Mouse (Mus musculus) embryonic facial prominence, embryonic 14.5 days (tissue): ENCODE data around the gene Krt75. TPM values are rescaled to one million over a fixed set of nuclear protein-coding genes. Genes with fewer than 3 reads are reported as not detected.

Experiments used
- ATAC-seq: fragments of 200-750 bp; cut with Nextera tagmentation; 2 replicates; pipeline ENCODE4 v1.8.0; 2017; ENCODE audit warnings: low read depth, moderate number of reproducible peaks, moderate TSS enrichment
- DNase-seq: peaks from one replicate; pipeline ENCODE4 v3.0.0-alpha.2; 2015; ENCODE audit warnings: low spot score
- H3K27ac ChIP-seq: fragments of 300-500 bp; sonication (generic); replicated peaks from 2 replicates; pipeline ENCODE4 v1.5.1; 2014; ENCODE audit warnings: low read depth, mild to moderate bottlenecking, low read length, moderate library complexity
- H3K27me3 ChIP-seq: fragments of 300-500 bp; sonication (generic); replicated peaks from 2 replicates; pipeline ENCODE4 v1.6.1; 2014; ENCODE audit warnings: low read length; ENCODE audit not compliant: control insufficient read depth, insufficient read depth
- H3K36me3 ChIP-seq: fragments of 300-500 bp; sonication (generic); 2 replicates; pipeline ENCODE4 v1.6.1; 2014; ENCODE audit warnings: low read length, mixed read lengths; ENCODE audit not compliant: control insufficient read depth, insufficient read depth
- H3K4me1 ChIP-seq: fragments of 300-500 bp; sonication (generic); 2 replicates; pipeline ENCODE4 v1.6.1; 2014; ENCODE audit warnings: antibody characterized with exemption, low read length; ENCODE audit not compliant: control insufficient read depth, insufficient read depth
- H3K4me2 ChIP-seq: fragments of 300-500 bp; sonication (generic); 2 replicates; pipeline ENCODE4 v1.6.1; 2014; ENCODE audit warnings: low read depth, mild to moderate bottlenecking, low read length, moderate library complexity, mixed read lengths
- H3K4me3 ChIP-seq: fragments of 300-500 bp; sonication (generic); 2 replicates; pipeline ENCODE4 v1.5.1; 2014; ENCODE audit warnings: low read depth, mild to moderate bottlenecking, low read length
- H3K9ac ChIP-seq: fragments of 300-500 bp; sonication (generic); 2 replicates; pipeline ENCODE4 v1.6.1; 2014; ENCODE audit warnings: low read depth, mild to moderate bottlenecking, low read length, moderate library complexity, mixed read lengths
- H3K9me3 ChIP-seq: fragments of 300-500 bp; sonication (generic); 2 replicates; pipeline ENCODE4 v1.6.1; 2016; ENCODE audit warnings: low read length; ENCODE audit not compliant: control insufficient read depth
- WGBS: fragments of 180-500 bp; shearing (Covaris S2); extraction: QIAGEN DNeasy Blood & Tissue Kit; methylation state at CpG from one replicate; pipeline ENCODE4 v1.1.7; 2014; 5-methylcytosine and 5-hydroxymethylcytosine counted together
- polyA plus RNA-seq: library from polyadenylated mRNA; unstranded; fragments of >200 nt; fragmentation: Nextera tagmentation; extraction: Ambion mirVana; gene quantifications from 2 replicates; pipeline ENCODE4 v1.2.1, GENCODE M21; 2014

Krt75 gene
- 2.2 and 2.3 TPM in 2 replicates for polyA plus RNA-seq

DNA sequence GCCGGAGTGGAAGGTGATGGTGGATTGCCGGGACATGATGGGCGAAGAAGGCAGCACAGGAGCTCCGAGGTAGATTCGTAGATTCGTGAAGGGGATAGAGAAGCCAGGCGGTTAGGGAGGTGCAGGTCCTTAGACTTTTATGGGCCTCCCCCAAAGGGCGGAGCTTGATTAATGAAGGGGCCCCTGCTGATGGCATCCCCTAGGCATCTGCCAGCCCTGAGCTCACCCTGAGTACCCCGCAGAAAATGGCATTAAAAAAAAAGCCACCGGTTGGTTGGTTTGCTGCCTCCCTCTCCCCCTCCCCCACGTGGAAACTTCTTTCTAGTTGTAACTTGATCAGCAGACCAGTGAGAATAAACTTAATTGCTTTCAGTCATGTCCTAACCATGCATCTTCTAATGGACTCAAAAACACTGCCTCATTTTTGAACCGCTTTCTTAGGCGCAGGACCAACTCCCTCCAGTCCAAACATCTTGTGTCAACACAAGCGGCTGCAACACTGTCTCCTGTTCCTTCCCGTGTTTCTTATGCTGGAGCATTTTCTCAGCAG lies at the start of gene Krt75:
Krt75 (minus strand) TSS at position 109 of the 550 bp plus-strand sequence.
- ATAC-seq (no peak), DNase-seq (peak; percentile 63)
- 49% methylated on average over 15 of the region's 15 CpGs for WGBS
- Histone ChIP-seq H3K9ac (no peak within 1 kb of the TSS), H3K36me3 (no peaks in the 10 kb centered on the region), H3K4me3 (no peak within 1 kb of the TSS), H3K27me3 (no peaks in the 10 kb centered on the region), H3K4me2 (no peak within 1 kb of the TSS), H3K4me1 (peaks cover 10% of the 10 kb centered on the region; the same call in 1 of the 2 replicates), H3K27ac (no peak within 1 kb of the TSS), H3K9me3 (no peaks in the 10 kb centered on the region)

DNA sequence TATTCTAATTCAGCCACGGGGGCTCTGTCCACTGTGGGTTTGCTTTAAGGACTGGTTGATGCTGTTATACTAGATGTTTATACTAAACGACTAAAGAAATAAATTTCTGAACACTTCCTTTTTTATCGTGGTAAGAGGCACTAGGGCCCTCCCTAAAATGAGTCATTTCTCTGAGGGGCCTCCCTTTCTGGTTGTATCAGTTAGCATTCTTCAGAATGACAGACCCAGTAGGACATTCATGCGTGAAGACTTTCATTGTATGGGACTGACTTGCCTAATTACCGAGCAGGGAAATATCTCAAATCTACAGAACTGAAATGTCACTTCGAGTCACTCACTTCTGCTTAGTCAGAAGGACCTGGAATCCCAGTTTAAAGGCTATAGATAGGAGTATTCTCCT lies 25.4 kb upstream of the Krt75 start:
- no peaks in the 10 kb centered on the region for H3K36me3 ChIP-seq
- H3K4me3 ChIP-seq, result no peak overlapping the region
- no peaks in the 10 kb centered on the region for H3K4me1 ChIP-seq
- no peak overlapping the region for H3K4me2 ChIP-seq
- H3K27me3 ChIP-seq, result no peaks in the 10 kb centered on the region
- WGBS, result 52% methylated on average over 6 of the region's 6 CpGs
- no peaks in the 10 kb centered on the region for H3K9me3 ChIP-seq
- H3K9ac ChIP-seq, result no peak overlapping the region
- DNase-seq, result peak; percentile 48
- no peak; the same call in 1 of the 2 replicates for ATAC-seq
- H3K27ac ChIP-seq, result no peak overlapping the region

DNA sequence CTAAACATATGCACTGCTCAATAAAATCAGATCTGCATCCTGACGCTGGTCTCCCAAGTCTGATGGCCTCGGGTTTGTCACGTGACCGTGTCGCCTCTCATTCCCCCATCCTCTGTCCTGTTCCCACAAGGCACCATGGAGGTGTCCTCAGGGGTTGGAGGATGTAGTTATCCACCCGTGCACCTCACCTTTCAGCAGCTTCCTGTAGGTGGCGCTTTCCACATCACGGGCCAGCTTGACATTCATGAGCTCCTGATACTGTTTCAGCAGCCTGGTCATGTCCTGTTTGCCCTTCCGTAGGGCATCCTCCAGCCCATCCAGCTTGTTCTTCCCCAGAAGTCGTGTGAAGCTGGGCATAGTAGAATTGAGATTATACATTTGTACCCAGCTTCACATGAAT lies 14.5 kb upstream of the Krt75 start:
- H3K4me3 ChIP-seq, result no peak overlapping the region
- H3K4me2 ChIP-seq, result no peak overlapping the region
- H3K27me3 ChIP-seq, result no peaks in the 10 kb centered on the region
- no peak for DNase-seq
- H3K9ac ChIP-seq, result no peak overlapping the region
- H3K9me3 ChIP-seq, result no peaks in the 10 kb centered on the region
- H3K36me3 ChIP-seq, result no peaks in the 10 kb centered on the region
- no peak for ATAC-seq
- WGBS, result 79% methylated on average over 10 of the region's 10 CpGs
- H3K4me1 ChIP-seq, result no peaks in the 10 kb centered on the region
- H3K27ac ChIP-seq, result no peak overlapping the region

DNA sequence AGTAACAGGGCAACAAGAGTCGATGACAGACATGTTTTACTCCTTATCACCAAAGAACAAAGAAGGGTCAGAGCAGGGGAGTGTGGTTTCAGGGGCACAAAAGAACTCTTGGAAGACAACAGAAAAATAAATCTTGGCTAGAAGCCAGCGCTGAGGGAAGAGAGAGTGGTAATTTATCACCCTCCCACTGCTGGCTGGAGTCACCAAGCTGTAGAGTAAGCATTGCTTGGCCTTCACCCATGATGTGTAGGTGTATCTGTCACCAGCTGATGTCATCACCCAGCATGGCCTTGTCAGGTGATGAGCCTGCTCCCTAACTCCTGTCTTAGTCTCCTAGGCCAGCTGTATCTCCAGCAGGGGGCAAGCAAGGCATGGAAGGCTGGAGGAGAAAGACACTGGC lies 10.8 kb upstream of the Krt75 start:
- H3K4me1 ChIP-seq, result no peaks in the 10 kb centered on the region
- 38% methylated on average over 2 of the region's 2 CpGs for WGBS
- DNase-seq, result peak; percentile 4
- no peaks in the 10 kb centered on the region for H3K27me3 ChIP-seq
- no peak overlapping the region for H3K27ac ChIP-seq
- no peak for ATAC-seq
- no peaks in the 10 kb centered on the region for H3K36me3 ChIP-seq
- H3K4me2 ChIP-seq, result no peak overlapping the region
- H3K9ac ChIP-seq, result no peak overlapping the region
- no peaks in the 10 kb centered on the region for H3K9me3 ChIP-seq
- no peak overlapping the region for H3K4me3 ChIP-seq

DNA sequence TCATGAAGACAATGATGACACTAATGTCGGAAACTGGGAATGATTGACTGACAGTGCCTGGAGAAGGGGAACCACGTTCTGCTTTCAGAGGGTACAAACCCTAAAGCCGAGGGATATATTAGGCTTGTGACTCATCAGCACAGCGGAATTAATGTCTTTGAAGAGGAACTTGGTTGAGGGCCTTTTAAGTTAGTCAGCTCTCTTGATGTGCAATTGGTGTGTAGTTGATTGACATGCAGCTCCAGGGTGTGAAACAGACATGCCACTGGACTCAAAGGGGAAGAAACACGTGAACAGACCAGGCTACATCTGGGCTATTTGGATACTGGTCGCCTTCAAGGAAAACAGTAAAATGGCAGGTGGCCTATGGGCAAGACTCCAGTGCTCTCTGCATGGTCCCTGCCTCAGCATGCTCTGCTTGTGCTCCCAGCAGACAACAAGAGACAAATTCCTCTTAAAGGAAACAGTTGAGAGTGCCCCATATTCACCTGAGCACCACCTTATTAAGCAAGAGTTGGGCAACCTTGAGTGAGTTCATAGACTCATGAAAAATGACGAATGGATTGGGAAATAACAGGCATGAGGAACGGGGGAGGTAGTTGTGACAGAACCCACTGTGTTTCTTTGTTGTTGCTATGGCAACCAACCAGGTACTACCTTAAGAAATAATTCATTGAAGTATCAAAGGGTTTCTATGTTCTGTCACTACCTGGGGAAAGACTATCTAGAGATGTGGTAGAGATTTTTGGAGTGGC lies 9.7 kb upstream of the Krt75 start:
- H3K4me1 ChIP-seq, result no peaks in the 10 kb centered on the region
- H3K27me3 ChIP-seq, result no peaks in the 10 kb centered on the region
- no peak overlapping the region for H3K27ac ChIP-seq
- H3K4me2 ChIP-seq, result no peak overlapping the region
- WGBS, result 74% methylated on average over 8 of the region's 8 CpGs
- DNase-seq, result peak; percentile 15
- H3K9me3 ChIP-seq, result no peaks in the 10 kb centered on the region
- ATAC-seq, result no peak
- H3K9ac ChIP-seq, result no peak overlapping the region
- no peaks in the 10 kb centered on the region for H3K36me3 ChIP-seq
- H3K4me3 ChIP-seq, result no peak overlapping the region

DNA sequence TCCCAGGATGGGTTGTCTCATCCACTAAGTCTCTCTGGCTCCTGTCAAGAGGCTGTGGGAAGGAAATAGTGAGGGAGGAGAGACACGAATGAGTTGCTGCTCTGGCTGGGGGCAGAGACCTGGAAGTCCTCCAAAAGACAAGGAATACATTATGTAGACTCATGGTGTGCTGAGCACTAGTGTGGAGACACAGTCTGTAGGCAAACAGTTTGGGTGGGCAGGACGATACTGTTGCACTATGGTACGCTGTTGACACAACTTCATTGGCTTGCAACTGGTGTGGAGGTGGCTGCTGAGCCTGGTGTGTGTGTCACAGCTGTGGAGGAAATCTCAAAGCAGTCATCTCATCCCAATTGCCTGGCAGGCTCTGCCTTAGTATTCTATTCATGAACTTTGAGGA lies 8.0 kb upstream of the Krt75 start:
- H3K9ac ChIP-seq, result no peak overlapping the region
- no peak overlapping the region for H3K4me3 ChIP-seq
- 68% methylated on average over 3 of the region's 3 CpGs for WGBS
- H3K4me2 ChIP-seq, result no peak overlapping the region
- no peak overlapping the region for H3K27ac ChIP-seq
- no peaks in the 10 kb centered on the region for H3K36me3 ChIP-seq
- no peaks in the 10 kb centered on the region for H3K4me1 ChIP-seq
- H3K9me3 ChIP-seq, result no peaks in the 10 kb centered on the region
- ATAC-seq, result no peak
- no peaks in the 10 kb centered on the region for H3K27me3 ChIP-seq
- no peak for DNase-seq

DNA sequence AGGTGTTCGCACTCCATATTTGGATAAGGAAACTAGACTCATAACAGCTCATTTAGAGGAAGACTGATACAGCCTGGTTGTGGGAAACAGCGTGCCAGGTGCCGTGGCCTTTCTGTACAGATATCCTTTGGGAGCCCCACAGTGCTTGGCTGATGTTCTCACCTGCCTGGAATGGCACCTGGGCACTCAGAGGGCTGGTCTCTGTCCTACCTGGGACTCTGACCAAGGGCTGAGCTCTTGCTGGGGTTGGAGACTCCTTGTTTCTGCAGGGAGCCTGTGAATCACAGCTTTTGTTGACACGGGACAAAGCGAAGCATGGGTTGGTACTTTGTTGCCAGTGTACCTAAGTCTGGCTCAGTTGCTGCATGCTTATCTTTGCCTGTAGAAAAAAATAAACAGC lies 1.8 kb upstream of the Krt75 start:
- H3K9ac ChIP-seq, result no peak overlapping the region
- H3K9me3 ChIP-seq, result no peaks in the 10 kb centered on the region
- WGBS, result 87% methylated on average over 5 of the region's 5 CpGs
- H3K27ac ChIP-seq, result no peak overlapping the region
- H3K27me3 ChIP-seq, result no peaks in the 10 kb centered on the region
- H3K4me1 ChIP-seq, result peaks cover 10% of the 10 kb centered on the region; the same call in 1 of the 2 replicates
- DNase-seq (no peak), ATAC-seq (no peak)
- H3K36me3 ChIP-seq, result no peaks in the 10 kb centered on the region
- H3K4me2 ChIP-seq, result no peak overlapping the region
- no peak overlapping the region for H3K4me3 ChIP-seq

DNA sequence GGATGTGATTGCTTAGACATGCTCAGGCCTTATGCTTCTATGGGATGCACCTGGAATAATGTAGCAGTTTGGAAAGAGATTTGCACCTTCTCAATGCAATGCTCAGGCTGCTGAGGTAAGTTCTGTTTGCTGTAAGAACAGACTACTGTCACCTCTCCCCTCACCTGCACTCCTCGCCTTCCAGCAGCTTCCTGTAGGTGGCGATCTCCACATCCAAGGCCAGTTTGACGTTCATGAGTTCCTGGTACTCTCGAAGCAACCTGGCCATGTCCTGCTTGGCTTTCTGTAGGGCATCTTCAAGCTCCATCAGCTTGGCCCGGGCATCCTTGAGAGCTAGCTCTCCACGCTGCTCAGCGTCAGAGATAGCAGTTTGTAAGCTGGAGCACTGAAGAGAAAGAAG lies 5.9 kb downstream of the Krt75 start:
- H3K9ac ChIP-seq, result no peak overlapping the region
- no peaks in the 10 kb centered on the region for H3K4me1 ChIP-seq
- H3K4me2 ChIP-seq, result no peak overlapping the region
- no peaks in the 10 kb centered on the region for H3K9me3 ChIP-seq
- 48% methylated on average over 7 of the region's 7 CpGs for WGBS
- ATAC-seq, result no peak
- no peak for DNase-seq
- H3K36me3 ChIP-seq, result no peaks in the 10 kb centered on the region
- no peak overlapping the region for H3K4me3 ChIP-seq
- H3K27ac ChIP-seq, result no peak overlapping the region
- H3K27me3 ChIP-seq, result no peaks in the 10 kb centered on the region

DNA sequence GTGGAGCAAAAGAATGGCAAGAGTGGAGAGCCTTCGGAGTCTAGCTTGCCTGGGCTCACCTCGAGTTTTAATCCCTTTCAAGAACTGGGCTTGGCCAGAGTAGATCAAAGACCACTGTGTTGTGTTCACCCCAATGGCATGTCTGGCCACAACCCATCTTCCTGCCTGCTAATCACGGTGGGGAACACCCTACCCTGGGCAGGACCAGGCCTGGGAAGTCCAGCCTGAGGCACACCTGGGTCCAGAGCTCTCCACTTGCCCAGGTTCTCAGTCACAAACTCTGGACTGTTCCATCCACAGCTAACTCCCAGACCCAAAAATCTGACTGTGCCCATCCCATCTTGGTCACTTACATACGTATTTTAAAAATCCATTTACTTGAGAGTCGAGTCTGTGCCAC lies 10.9 kb downstream of the Krt75 start, which contains the start of gene Krt90:
Krt90 (minus strand) TSS at position 101 of the 400 bp plus-strand sequence.
- no peak within 1 kb of the TSS for H3K27ac ChIP-seq
- H3K9me3 ChIP-seq, result no peaks in the 10 kb centered on the region
- peaks cover 5% of the 10 kb centered on the region for H3K4me1 ChIP-seq
- no peaks in the 10 kb centered on the region for H3K36me3 ChIP-seq
- H3K27me3 ChIP-seq, result no peaks in the 10 kb centered on the region
- no peak within 1 kb of the TSS for H3K9ac ChIP-seq
- H3K4me3 ChIP-seq, result no peak within 1 kb of the TSS
- H3K4me2 ChIP-seq, result no peak within 1 kb of the TSS
- no peak for DNase-seq
- WGBS, result 70% methylated on average over 5 of the region's 5 CpGs
- ATAC-seq, result no peak
